Mouse (Mus musculus): ENCODE results near the gene Ccnt1. TPM values are rescaled to one million over a fixed set of nuclear protein-coding genes. Genes with fewer than 3 reads are reported as not detected.

The Ccnt1 gene
- total RNA-seq (2021) = 10 to 100 TPM; 39.6 to 43.9 TPM
- long read RNA-seq, transcript Ccnt1-201 (9 exons, 2,175 nt) = major isoform, 10 of 16 reads
- long read RNA-seq, partial matches to known transcripts = 0 of 16 reads
- long read RNA-seq, other reads (novel, unspliced or antisense) = 6 of 16 reads

DNA sequence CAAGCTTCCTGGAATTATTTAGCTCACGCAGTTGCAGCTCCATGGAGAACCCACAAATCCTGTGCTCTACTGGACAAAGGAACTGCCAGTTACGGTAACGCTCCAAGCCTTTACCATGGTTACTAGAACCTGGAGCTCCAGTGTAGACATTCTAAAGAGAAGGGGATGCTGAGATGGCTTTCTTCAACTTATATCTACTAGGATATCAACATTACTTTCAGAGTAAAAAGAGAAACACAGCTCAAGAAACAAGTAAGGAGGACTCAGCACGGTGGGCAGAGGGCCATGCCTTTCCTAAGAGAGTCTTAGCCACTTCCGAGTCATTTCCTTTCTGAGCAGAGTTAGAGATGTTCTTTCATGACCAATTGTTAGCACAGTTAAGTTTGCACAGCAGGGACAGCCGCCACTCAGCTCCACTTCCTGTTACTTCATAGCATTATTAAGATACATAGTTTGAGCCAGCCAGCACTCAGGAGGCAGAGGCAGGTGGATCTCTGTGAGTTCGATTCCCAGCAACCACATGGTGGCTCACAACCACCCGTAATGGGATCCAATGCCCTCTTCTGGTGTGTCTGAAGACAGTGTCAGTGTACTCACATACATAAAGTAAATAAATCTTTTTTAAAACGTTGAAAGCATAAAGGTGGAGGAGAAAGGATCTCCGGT, at the start of gene Ccnt1, which contains the start of gene 4930415O20Rik:
TSS of gene Ccnt1 (minus strand) at position 51 of the 666 bp plus-strand sequence.
TSS of gene 4930415O20Rik (plus strand) at position 132 of the 666 bp plus-strand sequence.
- DNase-seq (ENCODE audit: low spot score in 2 of 2) = no peak

GRCm38 (mm10) chr15:98617176-98617537, 46.4 kb upstream of the Ccnt1 start:
- DNase-seq (ENCODE audit: low spot score in 2 of 2) = peak; percentile 65 to 78

- DNase-seq (ENCODE audit: low spot score in 2 of 2) = no peak
Measured at GRCm38 (mm10) chr15:98616362-98617175, 45.8 kb upstream of the Ccnt1 start.

GRCm38 (mm10) chr15:98615751-98616150, 45.0 kb upstream of the Ccnt1 start:
- DNase-seq (ENCODE audit: low spot score in 2 of 2) = no peak

DNA sequence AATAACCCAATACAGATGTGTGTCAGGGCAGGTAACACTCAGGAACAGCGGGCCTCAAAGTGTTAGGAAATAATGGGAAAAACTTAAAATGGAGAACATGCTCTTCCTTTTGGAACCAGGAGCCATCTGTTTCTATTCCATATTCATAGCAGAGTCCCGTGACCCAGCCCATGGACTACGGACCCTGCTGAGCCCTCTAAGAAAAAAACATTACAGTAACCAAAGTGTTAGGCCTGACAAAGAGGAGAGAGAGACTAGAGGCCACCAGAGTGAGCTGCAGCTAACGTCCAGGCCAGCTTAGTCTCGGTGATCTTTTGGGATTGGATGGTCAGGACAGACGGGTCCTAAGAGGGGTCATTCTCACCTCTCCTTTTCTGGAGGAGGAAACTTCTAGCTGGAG, 44.2 kb upstream of the Ccnt1 start:
- DNase-seq (ENCODE audit: low spot score in 2 of 2) = no peak

DNA sequence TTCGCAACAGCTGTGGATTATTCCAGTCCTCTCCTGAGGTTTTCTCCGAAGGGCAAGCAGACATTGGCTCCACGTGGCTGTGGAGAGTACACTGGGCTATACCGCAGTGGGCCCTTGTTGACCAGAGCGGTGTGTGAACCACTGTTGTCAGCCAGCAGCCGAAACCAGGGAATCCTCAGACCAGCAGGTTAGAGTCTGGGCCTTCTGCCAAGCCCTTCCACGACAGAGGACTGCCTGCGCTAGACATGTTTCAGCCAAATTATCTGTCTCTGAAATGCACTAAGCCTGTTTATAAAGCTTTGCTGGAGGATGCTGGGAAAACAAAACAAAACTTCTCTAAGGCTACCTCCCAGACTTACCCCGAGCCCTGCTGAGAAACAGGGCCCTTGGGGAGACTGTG, 43.8 kb upstream of the Ccnt1 start:
- no peak for DNase-seq (ENCODE audit: low spot score in 2 of 2)

DNA sequence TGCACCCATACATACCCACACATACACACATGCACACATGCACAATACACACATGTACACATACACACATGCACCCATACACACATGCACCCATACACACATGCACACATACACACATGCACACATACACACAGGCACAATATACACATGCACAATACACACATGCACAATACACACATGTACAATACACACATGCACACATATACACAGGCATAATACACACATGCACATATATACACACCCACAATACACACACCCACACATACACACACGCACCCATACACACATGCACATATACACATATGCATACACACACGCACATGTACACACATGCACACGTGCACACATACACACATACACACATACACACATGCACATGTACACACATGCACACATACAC, 41.5 kb upstream of the Ccnt1 start:
- DNase-seq (ENCODE audit: low spot score in 2 of 2) = no peak

- DNase-seq (ENCODE audit: low spot score in 2 of 2) = no peak
Measured at GRCm38 (mm10) chr15:98610131-98610633, 39.5 kb upstream of the Ccnt1 start.

GRCm38 (mm10) chr15:98609331-98610130, 38.8 kb upstream of the Ccnt1 start, which contains the start of gene Adcy6:
TSS of gene Adcy6 (minus strand) at chr15:98610076.
- DNase-seq (ENCODE audit: low spot score in 2 of 2) = peak; percentile 62

GRCm38 (mm10) chr15:98608784-98609250, 38.1 kb upstream of the Ccnt1 start:
- no peak for DNase-seq (ENCODE audit: low spot score in 2 of 2)

DNA sequence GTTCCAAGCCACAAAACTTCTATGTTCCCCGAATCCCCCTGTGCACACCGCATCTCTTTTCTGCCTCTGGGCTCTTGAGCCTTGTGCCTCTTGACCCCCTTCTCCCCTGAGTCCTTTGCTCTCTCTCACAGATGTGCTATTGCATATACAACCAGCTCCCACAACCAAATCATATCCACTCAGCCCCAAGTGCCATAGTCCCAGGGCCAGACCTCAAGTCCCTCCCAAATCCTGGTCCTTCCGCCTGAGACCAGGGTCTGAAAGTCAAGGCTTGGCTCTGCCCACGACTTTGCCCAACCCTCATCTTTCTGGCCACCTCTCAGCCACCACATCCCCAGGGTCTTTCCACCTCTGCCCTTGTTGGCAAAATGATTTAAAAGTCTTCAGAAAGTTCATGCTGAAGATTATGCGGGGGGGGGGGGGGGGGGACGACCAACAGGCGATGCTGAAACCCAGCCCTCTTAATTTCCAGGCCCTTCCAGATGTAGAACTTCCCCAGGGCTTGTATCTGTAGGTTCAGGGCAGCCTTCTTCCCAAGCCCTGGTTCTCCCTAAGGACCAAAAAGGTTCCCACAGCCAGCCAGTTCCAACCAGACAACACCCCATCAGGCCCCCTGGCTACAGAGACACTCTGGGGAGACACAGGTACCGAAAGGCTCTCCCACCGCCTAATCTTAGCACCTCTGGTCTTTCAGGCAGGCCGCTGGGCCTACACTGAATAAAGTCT, 37.5 kb upstream of the Ccnt1 start:
- no peak for DNase-seq (ENCODE audit: low spot score in 2 of 2)

- no peak for DNase-seq (ENCODE audit: low spot score in 2 of 2)
Measured at GRCm38 (mm10) chr15:98607557-98607956, 36.8 kb upstream of the Ccnt1 start.

DNA sequence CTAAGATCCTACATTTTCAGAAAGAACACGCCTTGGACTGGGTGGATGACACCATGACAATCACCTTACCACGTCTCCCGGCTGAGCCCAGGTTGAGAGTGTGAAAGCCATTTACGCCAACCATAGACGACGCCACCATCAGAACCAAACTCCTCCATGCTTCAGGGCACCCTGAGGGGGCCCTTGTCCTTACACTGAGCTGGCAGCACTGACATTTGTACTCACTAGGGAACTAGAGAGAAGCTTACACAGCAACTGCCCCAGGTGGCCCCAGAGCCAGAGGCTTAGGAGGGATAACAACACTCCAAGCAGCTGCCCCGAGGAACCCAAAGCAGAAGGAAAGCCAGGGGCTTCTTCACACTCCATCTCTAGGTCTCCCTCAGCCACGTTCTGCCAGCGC, 36.0 kb upstream of the Ccnt1 start:
- DNase-seq (ENCODE audit: low spot score in 2 of 2) = no peak

DNA sequence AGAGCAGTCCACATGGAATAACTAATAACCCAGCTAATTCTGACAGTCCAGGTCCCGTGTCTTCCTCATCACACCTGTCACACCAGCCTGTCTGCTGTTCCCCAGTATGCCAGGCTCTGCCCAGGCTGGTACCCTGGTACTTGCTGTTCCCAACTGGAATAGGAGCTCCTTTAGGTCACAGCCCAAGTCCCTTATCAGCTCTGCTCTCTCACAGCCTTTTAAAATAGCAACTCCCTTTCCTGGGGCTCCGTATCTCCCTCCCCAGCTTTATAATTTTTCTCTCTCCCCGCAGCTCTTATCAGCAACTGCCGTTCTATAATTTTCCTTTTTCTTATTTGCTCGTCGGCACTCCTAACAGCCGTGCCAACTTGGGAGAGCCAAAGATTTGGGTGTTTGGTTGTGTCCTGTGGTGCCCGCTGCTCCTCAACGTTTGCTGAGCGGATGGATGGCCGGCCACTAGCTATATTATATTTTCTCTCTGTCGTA, 35.4 kb upstream of the Ccnt1 start:
- DNase-seq (ENCODE audit: low spot score in 2 of 2) = no peak

GRCm38 (mm10) chr15:98604041-98604575, 33.4 kb upstream of the Ccnt1 start:
- no peak for DNase-seq (ENCODE audit: low spot score in 2 of 2)

DNA sequence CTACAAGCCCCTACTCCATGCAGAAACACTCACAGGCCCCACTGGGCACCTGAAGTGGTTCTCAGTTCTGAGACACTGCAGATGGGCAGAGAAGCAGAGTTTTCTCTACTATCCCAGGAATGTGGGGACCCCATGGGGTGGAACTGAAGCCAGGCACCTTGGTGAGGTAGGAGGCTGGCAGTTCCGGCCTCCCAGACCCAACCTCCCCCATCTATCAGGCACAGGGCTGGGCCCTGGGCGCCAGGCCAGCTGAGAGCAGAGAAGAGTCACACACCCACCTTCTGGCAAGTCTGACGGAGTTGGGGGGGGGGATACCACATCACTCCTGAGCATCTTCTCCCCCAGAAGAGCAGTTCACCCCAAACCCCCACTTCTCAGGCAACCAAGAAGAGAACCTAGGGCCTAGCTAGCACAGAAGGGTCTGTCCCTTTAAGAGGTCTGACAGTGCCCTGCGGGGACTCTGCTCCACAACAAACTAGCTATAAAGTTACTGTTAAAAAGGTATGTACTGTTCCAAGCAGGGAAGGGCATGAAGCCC, 32.3 kb upstream of the Ccnt1 start:
- no peak for DNase-seq (ENCODE audit: low spot score in 2 of 2)

DNA sequence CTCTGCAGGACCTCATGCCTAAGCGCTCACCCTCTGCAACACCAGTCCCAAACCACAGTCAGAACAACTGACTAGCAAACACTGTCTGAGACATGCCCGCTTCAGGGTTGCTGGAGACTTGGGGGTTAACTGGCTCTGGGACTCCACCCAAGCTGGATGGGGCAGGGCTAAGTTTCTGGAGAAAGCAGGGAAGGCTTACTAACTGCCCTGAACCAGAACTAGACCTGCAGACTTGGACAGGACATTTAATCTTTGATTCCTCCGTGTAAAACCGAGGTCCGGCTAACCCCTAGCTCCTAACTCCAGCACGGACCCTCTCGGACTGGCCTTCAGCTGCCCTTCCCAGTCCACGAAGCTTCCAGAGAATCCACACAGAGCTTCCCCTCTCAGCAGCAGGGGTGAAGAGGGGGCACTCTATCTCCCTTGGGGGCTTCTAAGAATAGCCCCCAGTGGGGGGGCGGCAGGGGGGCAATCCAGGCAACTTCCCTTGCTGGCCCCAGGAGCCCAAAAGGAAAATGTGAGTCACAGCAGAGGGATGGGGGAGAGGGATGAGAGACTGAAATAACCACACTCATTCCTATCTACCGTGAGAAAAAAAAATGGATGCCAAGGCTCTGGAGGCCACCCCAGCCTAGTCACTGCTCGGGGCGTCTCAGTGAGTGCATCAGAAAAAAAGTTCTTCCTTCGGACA, 31.6 kb upstream of the Ccnt1 start:
- no peak for DNase-seq (ENCODE audit: low spot score in 2 of 2)

DNA sequence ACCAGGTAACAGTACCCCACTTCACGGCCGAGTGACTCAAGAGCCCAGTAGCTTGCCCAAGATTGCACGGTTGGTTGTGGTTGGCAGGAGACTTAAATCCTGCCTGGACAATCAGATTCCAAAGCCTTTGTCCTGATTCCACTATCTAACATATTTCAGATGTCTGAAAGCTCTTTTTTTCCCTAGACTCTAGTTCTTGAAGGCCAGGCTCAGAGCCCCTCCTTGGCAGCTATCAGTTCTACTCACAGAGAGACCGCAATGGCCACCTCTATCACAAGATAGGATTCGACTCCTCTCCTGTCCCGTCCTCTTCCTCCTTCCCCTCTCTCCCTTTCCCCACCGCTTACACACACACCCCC, 31.1 kb upstream of the Ccnt1 start:
- DNase-seq (ENCODE audit: low spot score in 2 of 2) = no peak

- no peak for DNase-seq (ENCODE audit: low spot score in 2 of 2)
Measured at GRCm38 (mm10) chr15:98600036-98600709, 29.4 kb upstream of the Ccnt1 start.
